Mouse (Mus musculus) A20 (cell line): Measurements from ENCODE around the gene Gm37240.

Experiments used
- DNase-seq: peaks from one replicate; pipeline ENCODE4 v3.0.0-alpha.2; 2011; ENCODE audit warnings: low read depth, low spot score

Gm37240 gene

GRCm38 (mm10) chr3:85417663-85418062, 469.7 kb downstream of the Gm37240 start:
- no peak for DNase-seq

- no peak for DNase-seq
Observed at GRCm38 (mm10) chr3:85398841-85399240, 488.5 kb downstream of the Gm37240 start.

- DNase-seq = no peak
Observed at GRCm38 (mm10) chr3:85398483-85398835, 488.9 kb downstream of the Gm37240 start.

GRCm38 (mm10) chr3:85397816-85398482, 489.4 kb downstream of the Gm37240 start:
- DNase-seq = no peak

GRCm38 (mm10) chr3:85393395-85393794, 493.9 kb downstream of the Gm37240 start:
- DNase-seq = no peak

- DNase-seq = no peak
Observed at GRCm38 (mm10) chr3:85391756-85392155, 495.6 kb downstream of the Gm37240 start.

- DNase-seq = no peak
Observed at GRCm38 (mm10) chr3:85391111-85391510, 496.2 kb downstream of the Gm37240 start.

- DNase-seq = no peak
Observed at GRCm38 (mm10) chr3:85385371-85385770, 501.9 kb downstream of the Gm37240 start.

- DNase-seq = no peak
Observed at GRCm38 (mm10) chr3:85383330-85383729, 504.0 kb downstream of the Gm37240 start.

- DNase-seq = no peak
Observed at GRCm38 (mm10) chr3:85378703-85379395, 508.5 kb downstream of the Gm37240 start.

GRCm38 (mm10) chr3:85377946-85378702, 509.2 kb downstream of the Gm37240 start:
- DNase-seq = no peak

GRCm38 (mm10) chr3:85377505-85377904, 509.8 kb downstream of the Gm37240 start:
- no peak for DNase-seq

GRCm38 (mm10) chr3:85376541-85376940, 510.8 kb downstream of the Gm37240 start:
- DNase-seq = no peak

- no peak for DNase-seq
Observed at GRCm38 (mm10) chr3:85373039-85373438, 514.3 kb downstream of the Gm37240 start.

GRCm38 (mm10) chr3:85369847-85370246, 517.5 kb downstream of the Gm37240 start:
- no peak for DNase-seq

GRCm38 (mm10) chr3:85369157-85369556, 518.2 kb downstream of the Gm37240 start:
- no peak for DNase-seq

- DNase-seq = no peak
Observed at GRCm38 (mm10) chr3:85368354-85369120, 518.8 kb downstream of the Gm37240 start.

GRCm38 (mm10) chr3:85364591-85365343, 522.6 kb downstream of the Gm37240 start:
- no peak for DNase-seq

- DNase-seq = no peak
Observed at GRCm38 (mm10) chr3:85362883-85363282, 524.4 kb downstream of the Gm37240 start.

GRCm38 (mm10) chr3:85356373-85356772, 530.9 kb downstream of the Gm37240 start:
- DNase-seq = no peak

GRCm38 (mm10) chr3:85348021-85348420, 539.3 kb downstream of the Gm37240 start:
- DNase-seq = peak; percentile 21
